Mouse (Mus musculus): ENCODE data around the gene Slc48a1.

Slc48a1 gene

GRCm38 (mm10) chr15:97824042-97824441, 45.7 kb downstream of the Slc48a1 start:
- no peak for DNase-seq (ENCODE audit: extremely low spot score, low read depth, low spot score)

DNA sequence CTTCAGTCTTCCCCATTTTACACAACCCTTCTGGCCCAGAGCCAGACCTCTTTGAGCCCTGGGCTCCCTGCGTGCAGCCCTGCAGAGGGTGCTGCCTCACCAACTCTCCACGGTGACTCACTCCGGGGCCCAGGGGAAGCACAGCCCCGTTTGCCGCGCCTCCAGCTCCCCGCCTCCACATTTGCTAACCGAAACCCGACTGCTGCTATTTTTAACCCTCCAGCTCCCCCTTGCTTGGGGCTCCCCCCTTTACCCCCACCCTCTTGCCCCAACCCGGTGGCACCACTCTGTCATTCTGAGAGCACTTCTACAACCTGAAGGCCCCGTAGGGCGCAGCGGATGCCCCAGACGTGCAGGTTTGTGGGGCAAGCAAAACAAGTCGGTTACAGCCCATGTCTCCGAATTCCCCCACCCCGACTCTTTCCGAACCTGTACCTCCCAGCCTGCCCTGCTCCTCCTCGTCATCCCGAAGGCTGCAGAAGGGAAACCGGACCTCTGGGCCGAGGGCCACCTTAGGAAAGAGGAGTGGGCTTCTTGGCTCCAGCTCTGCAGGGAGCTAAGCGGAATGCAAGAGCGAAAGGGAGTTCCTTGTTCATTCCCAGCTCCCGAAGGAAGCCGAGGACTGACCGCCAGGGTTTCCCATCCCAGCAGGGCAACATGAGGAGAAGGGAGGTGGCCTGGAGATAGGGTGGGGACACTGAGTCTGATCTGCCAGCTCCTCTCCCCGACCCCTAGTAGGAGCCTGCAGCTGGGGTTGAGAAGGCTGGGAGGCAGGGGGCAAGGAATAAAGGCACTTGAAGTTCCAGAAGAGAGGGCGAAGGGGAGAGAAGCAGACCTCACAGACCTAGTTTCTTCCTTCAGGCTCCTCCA, 47.0 kb downstream of the Slc48a1 start:
- DNase-seq (ENCODE audit: extremely low spot score, low read depth, low spot score), result no peak

GRCm38 (mm10) chr15:97825941-97826587, 47.7 kb downstream of the Slc48a1 start:
- no peak for DNase-seq (ENCODE audit: extremely low spot score, low read depth, low spot score)

DNA sequence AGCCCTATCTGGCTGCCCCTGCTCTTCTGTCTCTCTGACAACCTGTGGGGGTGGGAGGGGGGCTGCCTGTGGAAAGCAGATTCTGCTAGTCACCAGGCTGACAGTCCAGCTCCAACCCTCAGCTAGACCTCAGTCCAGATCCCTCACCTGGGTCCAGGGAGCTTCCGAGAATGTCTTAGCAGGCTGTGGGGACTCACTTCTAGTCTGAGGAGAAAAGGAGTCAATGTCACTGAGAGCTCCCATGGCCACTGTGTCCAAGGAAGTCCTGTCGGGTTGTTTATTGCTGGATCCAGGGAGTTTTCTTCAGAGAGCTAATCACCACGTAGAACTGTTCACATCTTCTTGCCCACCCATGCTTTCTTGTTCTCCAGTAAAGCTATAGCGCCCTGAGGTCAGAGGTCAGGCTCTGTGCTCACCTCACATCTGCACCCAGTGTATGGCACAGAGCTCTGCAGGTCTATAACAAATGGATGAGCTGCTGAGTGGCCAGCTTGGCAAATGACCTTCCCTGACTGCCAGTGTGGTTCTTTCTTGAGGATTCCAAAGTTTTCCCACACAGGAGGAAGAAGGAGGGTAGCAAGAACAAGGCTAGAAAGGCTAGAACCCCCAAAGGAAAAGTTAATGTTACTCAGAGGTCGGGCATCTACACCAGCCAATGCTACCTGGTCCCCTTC, 48.4 kb downstream of the Slc48a1 start:
- DNase-seq (ENCODE audit: extremely low spot score, low read depth, low spot score), result no peak

DNA sequence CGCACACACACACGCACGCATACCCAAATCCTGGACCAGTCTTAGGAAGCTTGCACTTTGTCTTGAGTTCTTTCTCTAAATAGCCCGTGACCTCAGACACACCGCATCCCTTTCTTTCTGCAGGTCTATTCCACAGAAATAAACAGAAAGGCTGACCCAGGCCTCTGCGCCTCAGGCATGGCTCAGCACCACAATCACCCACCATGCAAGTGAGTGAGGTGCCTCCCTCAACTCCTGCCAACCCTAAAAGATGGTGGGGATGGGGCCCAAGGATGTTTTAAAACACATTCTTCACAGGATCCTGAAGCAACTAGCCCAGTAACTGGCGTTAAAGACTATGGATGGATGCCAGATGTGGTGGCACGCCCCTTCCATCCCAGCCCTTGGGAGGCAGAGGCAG, 49.1 kb downstream of the Slc48a1 start:
- DNase-seq (ENCODE audit: extremely low spot score, low read depth, low spot score), result no peak

DNA sequence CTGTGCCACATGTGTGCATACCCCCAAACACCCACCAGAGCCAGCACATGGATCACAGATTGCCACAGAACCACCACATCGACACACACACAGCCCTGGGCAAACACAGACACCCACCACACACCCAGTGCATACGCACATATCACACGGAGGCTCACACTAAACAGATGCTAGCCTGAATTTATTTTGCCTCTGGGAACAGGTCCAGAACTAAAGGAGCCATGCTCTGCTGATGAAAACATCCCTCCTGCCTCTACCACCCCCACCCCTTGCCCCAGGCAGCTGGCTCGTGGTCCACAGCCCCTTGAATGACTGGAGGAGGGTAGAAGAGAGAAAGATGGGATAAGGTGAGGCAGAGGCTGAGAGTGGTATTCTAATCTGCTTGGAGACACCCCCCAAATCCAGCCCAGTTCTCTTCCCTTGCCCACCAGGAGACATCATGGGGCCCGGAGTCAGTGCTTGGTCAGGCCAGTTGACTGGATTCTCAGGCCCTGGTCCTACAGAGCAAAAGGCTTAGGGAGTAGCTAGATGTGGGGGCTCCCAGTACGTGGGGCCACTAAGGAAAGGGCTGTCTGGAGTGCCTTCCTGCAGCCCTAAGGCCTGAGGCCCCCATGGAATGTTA, 50.0 kb downstream of the Slc48a1 start:
- no peak for DNase-seq (ENCODE audit: extremely low spot score, low read depth, low spot score)

DNA sequence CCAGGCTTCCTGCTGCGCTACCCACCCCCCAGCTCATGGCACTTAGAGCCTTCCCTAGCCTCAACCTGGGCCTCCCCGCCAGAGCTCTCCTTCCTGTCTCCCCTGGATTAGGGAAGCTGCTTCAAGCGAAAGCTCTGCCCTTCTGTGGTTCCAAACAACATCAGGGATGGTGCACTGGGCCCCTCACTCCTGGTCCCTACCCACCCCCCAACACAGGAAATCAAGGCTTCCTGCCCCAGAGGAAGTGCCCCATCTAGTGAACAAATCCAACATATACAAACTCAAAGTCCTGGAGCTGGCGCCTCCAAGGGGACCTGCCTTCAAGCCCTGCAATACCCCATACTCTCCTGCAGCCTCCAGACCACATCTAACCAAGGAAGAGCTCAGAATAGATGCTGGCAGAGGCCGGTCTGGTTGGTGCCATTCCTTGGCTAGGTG, 50.6 kb downstream of the Slc48a1 start:
- DNase-seq (ENCODE audit: extremely low spot score, low read depth, low spot score), result no peak

- DNase-seq (ENCODE audit: extremely low spot score, low read depth, low spot score), result no peak
These were observed 51.1 kb downstream of the Slc48a1 start for GRCm38 (mm10) chr15:97829432-97829831.

DNA sequence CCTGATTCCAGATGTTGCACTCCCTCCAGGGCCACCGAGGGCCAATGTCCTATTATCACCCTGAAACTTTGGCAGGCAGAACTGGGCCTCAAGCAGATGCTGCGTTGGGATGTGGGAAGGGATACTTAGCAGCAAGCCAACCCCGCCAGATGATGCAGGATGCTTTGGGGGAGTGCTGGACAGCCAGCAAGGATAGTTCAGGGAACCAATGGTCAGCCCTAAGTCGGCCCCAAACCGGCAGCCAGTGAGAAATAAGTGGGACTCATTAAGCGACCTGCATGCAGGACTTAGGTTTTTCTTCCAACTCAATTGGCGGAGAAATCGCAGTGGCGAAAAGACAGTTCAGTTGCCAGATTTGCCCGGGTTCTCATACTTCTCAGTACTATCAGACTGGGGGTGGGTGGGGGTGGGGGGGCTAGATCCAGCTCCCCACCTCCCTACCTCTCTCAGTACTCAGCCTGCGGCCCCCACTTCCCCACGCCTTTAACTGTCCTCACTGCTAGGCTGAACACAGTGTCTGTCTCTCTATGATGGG, 52.0 kb downstream of the Slc48a1 start:
- DNase-seq (ENCODE audit: extremely low spot score, low read depth, low spot score), result no peak

- no peak for DNase-seq (ENCODE audit: extremely low spot score, low read depth, low spot score)
These were observed 52.5 kb downstream of the Slc48a1 start for GRCm38 (mm10) chr15:97830788-97831241.

- no peak for DNase-seq (ENCODE audit: extremely low spot score, low read depth, low spot score)
These were observed 53.1 kb downstream of the Slc48a1 start for GRCm38 (mm10) chr15:97831242-97831986.

DNA sequence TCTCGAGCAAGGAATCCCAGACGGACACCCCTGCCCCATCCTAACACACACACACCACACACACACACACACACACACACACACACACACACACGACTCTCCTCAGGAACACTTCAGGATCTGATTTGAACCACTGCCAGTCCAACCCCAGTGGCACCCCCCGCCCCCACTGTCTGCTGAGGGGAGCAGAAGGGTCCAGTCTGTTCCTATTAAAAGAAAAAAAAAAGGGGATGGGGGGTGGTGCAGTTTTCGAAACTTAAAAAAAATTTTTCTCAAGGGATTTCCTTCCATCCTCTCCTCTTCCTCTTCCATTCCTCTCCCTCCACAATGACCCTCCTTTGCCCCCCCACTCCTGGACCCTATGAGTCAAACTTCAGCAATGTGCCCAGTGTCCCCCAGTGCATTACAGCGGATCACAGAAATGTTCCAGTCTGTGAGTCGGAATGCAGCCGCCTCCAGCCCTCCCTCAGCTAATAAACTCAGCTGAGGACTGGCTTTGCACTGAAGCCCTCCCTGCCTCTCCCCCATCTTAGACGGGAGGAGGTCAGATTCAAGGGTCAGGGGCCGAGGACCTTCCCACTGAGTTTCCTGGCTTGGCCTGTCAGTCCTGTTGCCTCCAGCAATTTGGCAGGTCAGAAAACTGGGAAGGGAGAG, 53.8 kb downstream of the Slc48a1 start:
- DNase-seq (ENCODE audit: extremely low spot score, low read depth, low spot score), result no peak

GRCm38 (mm10) chr15:97832764-97833479, 54.6 kb downstream of the Slc48a1 start:
- no peak for DNase-seq (ENCODE audit: extremely low spot score, low read depth, low spot score)

GRCm38 (mm10) chr15:97836153-97836893, 58.0 kb downstream of the Slc48a1 start:
- DNase-seq (ENCODE audit: extremely low spot score, low read depth, low spot score), result no peak

- DNase-seq (ENCODE audit: extremely low spot score, low read depth, low spot score), result no peak
These were observed 58.6 kb downstream of the Slc48a1 start for GRCm38 (mm10) chr15:97836894-97837247.

DNA sequence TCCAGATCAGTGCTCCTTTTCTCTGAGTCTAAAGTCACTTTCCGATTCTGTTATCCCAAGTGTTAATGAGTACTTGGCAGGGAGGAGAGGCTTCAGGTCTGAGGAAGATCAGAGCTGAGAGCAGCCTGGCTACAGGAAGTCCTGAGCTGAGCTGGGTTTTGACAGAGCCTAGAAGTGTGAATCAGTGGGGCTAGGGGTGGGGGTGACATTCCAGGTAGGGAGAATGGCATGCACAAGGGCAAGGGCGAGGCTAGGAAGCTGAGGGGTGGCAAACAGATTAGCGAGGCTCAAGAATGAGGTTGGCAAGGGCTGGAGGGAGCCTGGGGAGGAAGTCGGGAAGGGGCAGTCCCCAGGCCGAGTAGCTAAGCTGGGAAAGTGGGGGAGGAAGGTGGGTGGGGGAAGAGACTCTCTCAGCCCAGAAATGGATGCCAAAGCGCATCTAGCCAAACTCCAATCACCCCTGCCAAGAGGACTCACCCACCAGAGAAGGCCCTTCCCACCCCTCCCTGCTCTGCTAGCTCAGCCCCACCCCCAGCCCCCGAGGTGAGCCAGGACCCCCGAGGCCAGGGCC, 59.3 kb downstream of the Slc48a1 start:
- no peak for DNase-seq (ENCODE audit: extremely low spot score, low read depth, low spot score)

- DNase-seq (ENCODE audit: extremely low spot score, low read depth, low spot score), result no peak
These were observed 60.1 kb downstream of the Slc48a1 start for GRCm38 (mm10) chr15:97838395-97838794.

GRCm38 (mm10) chr15:97839012-97839411, 60.7 kb downstream of the Slc48a1 start:
- no peak for DNase-seq (ENCODE audit: extremely low spot score, low read depth, low spot score)

Data from hindlimb bud, embryonic 11.5 days (tissue).